Mouse (Mus musculus): Measurements from ENCODE around the gene Ttc21a. TPM values are rescaled to one million over a fixed set of nuclear protein-coding genes. Genes with fewer than 3 reads are reported as not detected.

Gene Ttc21a
- polyA plus RNA-seq, 1 experiment from 2014 or later: 0.04 TPM

DNA sequence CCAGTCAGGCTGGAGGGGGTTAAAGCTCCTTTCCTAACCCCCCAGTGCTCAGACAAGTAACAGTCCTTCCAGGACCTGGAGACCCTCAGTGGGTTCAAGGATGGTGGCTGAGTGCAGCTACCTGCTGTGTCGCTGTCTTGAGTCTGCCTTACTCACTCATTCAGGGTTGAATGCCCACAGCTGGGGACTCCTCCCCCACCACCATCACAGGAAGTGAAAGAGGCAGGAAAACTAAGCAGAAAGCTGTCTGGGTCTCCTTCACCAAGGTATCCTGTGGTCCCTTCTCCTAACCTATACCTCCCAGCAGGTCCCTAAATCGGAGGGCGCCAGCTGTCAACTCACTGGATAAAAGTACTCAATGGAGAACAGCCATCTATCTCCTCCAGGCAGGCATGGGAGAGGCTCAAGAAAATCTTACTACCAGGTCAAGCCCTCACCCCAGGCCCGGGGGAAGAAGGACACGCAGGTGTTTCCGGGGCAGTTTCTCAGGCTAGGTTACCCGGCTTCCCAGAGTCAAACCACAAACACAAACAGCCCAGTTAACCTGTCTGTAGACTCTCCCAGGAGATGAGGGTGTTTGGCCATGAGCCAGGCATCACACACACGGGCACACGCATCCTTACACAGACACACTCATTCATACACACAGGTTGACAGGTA is 40.9 kb downstream of the Ttc21a start:
- Histone ChIP-seq H3K36me3 (ENCODE audit: control insufficient read depth, insufficient read depth, low read length) (peaks cover 10% of the 10 kb centered on the region; the same call in 1 of the 2 replicates), H3K4me1 (replicated peaks; ENCODE audit: control insufficient read depth, insufficient read depth) (peaks cover 15% of the 10 kb centered on the region; the same call in 1 of the 2 replicates), H3K4me2 (replicated peaks; ENCODE audit: low read depth) (no peak overlapping the region), H3K9me3 (ENCODE audit: control insufficient read depth, low read length) (no peaks in the 10 kb centered on the region), H3K4me3 (ENCODE audit: low read depth, low read length) (no peak overlapping the region), H3K9ac (ENCODE audit: low read length) (peak overlapping the region; percentile 23; the same call in 1 of the 2 replicates), H3K27me3 (ENCODE audit: control insufficient read depth, insufficient read depth, low read length) (no peaks in the 10 kb centered on the region; the same call in 1 of the 2 replicates), H3K27ac (replicated peaks) (no peak overlapping the region; the same call in 1 of the 2 replicates)
- DNase-seq (ENCODE audit: low spot score): no peak
- 42% methylated on average over 9 of the region's 9 CpGs for WGBS
- TF ChIP-seq EP300 (optimal IDR thresholded peaks at IDR 0.05) (no peak), CTCF (IDR thresholded peaks at IDR 0.05; ENCODE audit: low read depth) (no peak)
- no peak for ATAC-seq (ENCODE audit: low FRiP score, low TSS enrichment)

DNA sequence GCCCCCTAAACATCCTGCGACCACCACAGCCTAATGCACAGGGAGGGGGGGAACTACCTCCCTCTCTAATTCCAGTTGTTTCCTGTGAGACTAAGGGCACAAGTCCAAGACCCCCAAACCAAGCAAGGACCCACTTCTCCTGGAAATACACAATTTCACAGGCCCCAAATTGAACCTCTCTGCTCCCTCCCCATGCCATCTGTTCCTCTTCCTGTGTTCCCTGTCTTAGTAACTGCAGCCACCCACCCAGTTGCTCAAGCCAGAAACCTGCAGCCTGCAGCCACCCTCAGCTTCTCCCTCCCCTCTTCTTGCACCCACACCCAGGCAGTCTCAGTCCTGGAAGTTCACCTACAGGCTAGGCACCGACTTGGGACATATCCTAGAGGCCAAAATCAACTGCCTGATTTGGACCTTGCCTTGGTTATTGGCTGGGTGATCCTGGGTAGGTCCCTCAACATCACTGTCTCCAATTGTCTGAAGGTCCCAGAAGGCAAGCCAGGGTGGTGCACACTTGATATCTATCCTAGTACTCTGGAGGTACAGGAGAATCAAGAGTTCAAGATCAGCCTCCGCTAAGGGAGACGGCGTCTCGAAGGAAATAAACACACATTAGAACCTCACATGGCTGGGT is 41.5 kb downstream of the Ttc21a start:
- H3K27ac ChIP-seq (replicated peaks): no peak overlapping the region
- no peak for DNase-seq (ENCODE audit: low spot score)
- WGBS: 70% methylated on average over 6 of the region's 6 CpGs

DNA sequence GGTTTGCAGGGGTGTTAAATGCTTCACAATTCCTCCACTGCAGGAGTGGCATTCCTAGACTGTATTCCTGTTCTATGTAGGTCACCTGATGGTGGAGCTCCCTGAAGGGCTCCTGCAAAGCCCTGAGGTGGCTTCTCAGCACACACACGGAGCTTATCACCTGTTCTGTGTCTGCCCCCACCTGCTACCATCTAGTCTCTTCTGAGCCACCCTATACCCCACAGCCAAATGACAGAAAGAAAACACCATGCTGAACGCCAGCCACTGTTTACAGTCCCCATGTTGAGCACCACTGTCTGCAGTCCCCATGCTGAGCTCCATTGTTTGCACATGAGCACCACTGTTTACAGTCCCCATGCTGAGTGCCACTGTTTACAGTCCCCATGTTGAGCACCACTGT is 42.3 kb downstream of the Ttc21a start:
- TF ChIP-seq CTCF (IDR thresholded peaks at IDR 0.05; ENCODE audit: low read depth) (no peak), EP300 (optimal IDR thresholded peaks at IDR 0.05) (no peak)
- Histone ChIP-seq H3K9ac (ENCODE audit: low read length) (no peak overlapping the region), H3K27me3 (ENCODE audit: control insufficient read depth, insufficient read depth, low read length) (no peaks in the 10 kb centered on the region; the same call in 1 of the 2 replicates), H3K4me2 (replicated peaks; ENCODE audit: low read depth) (no peak overlapping the region), H3K9me3 (ENCODE audit: control insufficient read depth, low read length) (no peaks in the 10 kb centered on the region), H3K4me3 (ENCODE audit: low read depth, low read length) (no peak overlapping the region), H3K36me3 (ENCODE audit: control insufficient read depth, insufficient read depth, low read length) (no peaks in the 10 kb centered on the region), H3K4me1 (replicated peaks; ENCODE audit: control insufficient read depth, insufficient read depth) (peaks cover 17% of the 10 kb centered on the region; the same call in 1 of the 2 replicates), H3K27ac (replicated peaks) (no peak overlapping the region)
- ATAC-seq (ENCODE audit: low FRiP score, low TSS enrichment) (no peak), DNase-seq (ENCODE audit: low spot score) (no peak)
- 57% methylated on average over 2 of the region's 2 CpGs for WGBS

More for the DNA sequence above, 41.5 kb downstream of the Ttc21a start:
- Histone ChIP-seq H3K4me1 (replicated peaks; ENCODE audit: control insufficient read depth, insufficient read depth) (peaks cover 15% of the 10 kb centered on the region; the same call in 1 of the 2 replicates), H3K36me3 (ENCODE audit: control insufficient read depth, insufficient read depth, low read length) (0 out of 2 replicates have a peak, but pooled peaks cover 3% of the 10 kb centered on the region), H3K27me3 (ENCODE audit: control insufficient read depth, insufficient read depth, low read length) (no peaks in the 10 kb centered on the region; the same call in 1 of the 2 replicates), H3K9me3 (ENCODE audit: control insufficient read depth, low read length) (no peaks in the 10 kb centered on the region), H3K9ac (ENCODE audit: low read length) (no peak overlapping the region), H3K4me2 (replicated peaks; ENCODE audit: low read depth) (no peak overlapping the region), H3K4me3 (ENCODE audit: low read depth, low read length) (no peak overlapping the region)
- ATAC-seq (ENCODE audit: low FRiP score, low TSS enrichment): no peak
- TF ChIP-seq CTCF (IDR thresholded peaks at IDR 0.05; ENCODE audit: low read depth) (no peak), EP300 (optimal IDR thresholded peaks at IDR 0.05) (no peak)

DNA sequence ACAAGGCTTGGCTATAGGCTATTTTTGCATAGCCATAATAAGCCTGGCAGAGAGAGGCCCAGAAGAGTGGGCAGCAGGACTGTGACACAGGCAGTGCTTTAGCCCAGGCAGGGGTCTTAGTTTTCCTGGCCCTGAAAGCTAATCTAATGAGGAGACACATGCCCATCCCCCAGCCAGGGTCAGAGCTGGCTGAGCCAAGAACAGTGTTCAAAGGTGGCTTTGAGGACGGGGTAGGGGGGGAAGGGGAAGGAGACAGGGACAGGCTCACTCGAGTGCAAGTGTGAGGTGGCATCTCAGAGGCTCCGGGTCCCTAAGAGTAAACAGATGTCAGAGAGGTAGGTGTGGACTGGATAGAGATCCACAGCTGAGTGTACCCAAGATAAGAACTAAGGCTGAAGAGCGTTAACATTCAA is 43.4 kb downstream of the Ttc21a start:
- ATAC-seq (ENCODE audit: low FRiP score, low TSS enrichment): no peak

DNA sequence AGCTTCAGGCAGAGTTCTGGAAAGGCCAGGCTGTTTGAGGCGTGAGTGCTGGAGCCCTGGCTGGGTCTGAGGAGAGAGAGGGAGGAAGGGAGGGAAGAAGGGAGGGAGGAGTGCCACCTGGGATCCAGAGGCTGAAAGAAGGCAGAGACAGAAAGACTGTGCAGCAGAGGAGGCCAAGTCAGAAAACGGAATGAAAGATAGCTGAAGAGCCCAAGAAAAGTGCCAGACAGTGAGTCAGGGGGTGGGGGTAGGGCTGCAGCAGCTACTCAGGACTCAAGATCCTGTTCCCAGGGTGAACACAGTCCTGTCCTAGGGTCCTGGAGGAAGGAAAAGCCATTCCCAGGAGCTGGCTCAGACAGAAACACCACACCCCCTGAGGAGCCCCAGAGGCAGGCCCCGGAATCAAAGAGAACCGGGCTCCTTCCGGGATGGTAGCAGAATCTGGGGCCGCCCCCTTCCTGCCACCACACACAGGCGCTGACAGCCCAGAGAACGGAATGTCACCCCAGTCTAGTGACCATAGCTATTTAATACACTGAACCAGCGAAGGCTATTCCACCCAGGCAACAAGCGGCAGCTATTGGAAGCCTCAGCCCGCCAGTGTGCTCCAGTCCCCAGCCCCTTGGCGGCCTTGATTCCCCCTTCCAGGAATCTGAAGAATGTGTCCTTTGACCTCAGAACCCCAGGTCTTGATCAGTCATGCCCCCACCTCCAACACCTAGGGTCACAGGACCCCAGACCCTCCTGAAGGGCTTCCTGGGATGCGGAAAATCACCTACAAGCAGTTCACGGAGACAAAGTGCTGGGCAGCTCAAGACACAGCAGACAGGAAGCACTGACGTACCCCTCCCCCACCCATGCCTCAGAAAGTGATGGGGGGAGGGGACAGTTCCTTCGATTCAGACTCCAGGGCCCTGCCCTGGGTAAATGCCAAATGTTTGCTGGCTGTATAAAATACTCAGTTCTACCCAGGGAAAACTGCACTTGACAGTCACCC is 44.1 kb downstream of the Ttc21a start:
- peak; percentile 55 for ATAC-seq (ENCODE audit: low FRiP score, low TSS enrichment)
- H3K9me3 ChIP-seq (ENCODE audit: control insufficient read depth, low read length): no peaks in the 10 kb centered on the region
- DNase-seq (ENCODE audit: low spot score): peak; percentile 81
- WGBS: 1% methylated on average over 16 of the region's 16 CpGs
- H3K9ac ChIP-seq (ENCODE audit: low read length): peak overlapping the region; percentile 92
- H3K4me2 ChIP-seq (replicated peaks; ENCODE audit: low read depth): peak overlapping the region; percentile 72
- peak overlapping the region; percentile 75 for H3K4me3 ChIP-seq (ENCODE audit: low read depth, low read length)
- TF ChIP-seq EP300 (optimal IDR thresholded peaks at IDR 0.05): peak; percentile 68
- TF ChIP-seq CTCF (IDR thresholded peaks at IDR 0.05; ENCODE audit: low read depth): peak; percentile 16
- H3K27ac ChIP-seq (replicated peaks): peak overlapping the region; percentile 93
- H3K4me1 ChIP-seq (replicated peaks; ENCODE audit: control insufficient read depth, insufficient read depth): peaks cover 17% of the 10 kb centered on the region; the same call in 1 of the 2 replicates
- H3K27me3 ChIP-seq (ENCODE audit: control insufficient read depth, insufficient read depth, low read length): no peaks in the 10 kb centered on the region; the same call in 1 of the 2 replicates
- no peaks in the 10 kb centered on the region for H3K36me3 ChIP-seq (ENCODE audit: control insufficient read depth, insufficient read depth, low read length)

More for the DNA sequence above, 43.4 kb downstream of the Ttc21a start:
- peak overlapping the region; percentile 93 for H3K27ac ChIP-seq (replicated peaks)
- H3K4me2 ChIP-seq (replicated peaks; ENCODE audit: low read depth): peak overlapping the region; percentile 72
- peak overlapping the region; percentile 75 for H3K4me3 ChIP-seq (ENCODE audit: low read depth, low read length)
- no peak for DNase-seq (ENCODE audit: low spot score)
- peak overlapping the region; percentile 92 for H3K9ac ChIP-seq (ENCODE audit: low read length)
- H3K36me3 ChIP-seq (ENCODE audit: control insufficient read depth, insufficient read depth, low read length): no peaks in the 10 kb centered on the region
- no peaks in the 10 kb centered on the region; the same call in 1 of the 2 replicates for H3K27me3 ChIP-seq (ENCODE audit: control insufficient read depth, insufficient read depth, low read length)
- H3K9me3 ChIP-seq (ENCODE audit: control insufficient read depth, low read length): no peaks in the 10 kb centered on the region
- WGBS: 8% methylated on average over 4 of the region's 4 CpGs
- H3K4me1 ChIP-seq (replicated peaks; ENCODE audit: control insufficient read depth, insufficient read depth): peaks cover 17% of the 10 kb centered on the region; the same call in 1 of the 2 replicates
- TF ChIP-seq CTCF (IDR thresholded peaks at IDR 0.05; ENCODE audit: low read depth): no peak
- TF ChIP-seq EP300 (optimal IDR thresholded peaks at IDR 0.05): no peak

Data from stomach, postnatal 0 days (tissue).